Mouse (Mus musculus): Measurements from ENCODE around the gene Havcr2. TPM values are rescaled to one million over a fixed set of nuclear protein-coding genes. Genes with fewer than 3 reads are reported as not detected.
A peak's percentile ranks its signal among the peaks of the same experiment; 100 is the strongest.

Gene Havcr2
- polyA plus RNA-seq, 1 experiment from 2014 or later = 0.07 TPM

GRCm38 (mm10) chr11:46523912-46524311, 69.2 kb downstream of the Havcr2 start, which contains the start of gene Gm12169:
TSS of gene Gm12169 (plus strand) at chr11:46524212.
- no peaks in the 10 kb centered on the region for H3K36me3 ChIP-seq (ENCODE audit: control insufficient read depth, insufficient read depth, low read length)
- H3K9ac ChIP-seq (ENCODE audit: low read length) = no peak within 1 kb of the TSS
- no peak within 1 kb of the TSS for H3K4me2 ChIP-seq (ENCODE audit: low read length)
- WGBS = 84% methylated on average over 2 of the region's 2 CpGs
- ATAC-seq (replicated peaks; ENCODE audit: low FRiP score, low TSS enrichment, low read depth) = no peak
- no peak within 1 kb of the TSS for H3K27ac ChIP-seq (ENCODE audit: low read depth)
- peak; percentile 24 for DNase-seq (ENCODE audit: low spot score)
- no peak within 1 kb of the TSS for H3K4me3 ChIP-seq (ENCODE audit: low read depth, low read length)
- no peaks in the 10 kb centered on the region for H3K4me1 ChIP-seq (replicated peaks; ENCODE audit: control insufficient read depth, insufficient read depth, low read length)
- no peaks in the 10 kb centered on the region for H3K9me3 ChIP-seq (ENCODE audit: control insufficient read depth, low read length)
- H3K27me3 ChIP-seq (replicated peaks; ENCODE audit: control insufficient read depth, insufficient read depth, low read length) = no peaks in the 10 kb centered on the region

- H3K9ac ChIP-seq (ENCODE audit: low read length) = no peak overlapping the region
- no peaks in the 10 kb centered on the region for H3K27me3 ChIP-seq (replicated peaks; ENCODE audit: control insufficient read depth, insufficient read depth, low read length)
- H3K4me1 ChIP-seq (replicated peaks; ENCODE audit: control insufficient read depth, insufficient read depth, low read length) = no peaks in the 10 kb centered on the region
- no peak overlapping the region for H3K4me3 ChIP-seq (ENCODE audit: low read depth, low read length)
- DNase-seq (ENCODE audit: low spot score) (no peak), ATAC-seq (replicated peaks; ENCODE audit: low FRiP score, low TSS enrichment, low read depth) (no peak)
- no peak overlapping the region for H3K4me2 ChIP-seq (ENCODE audit: low read length)
- no peaks in the 10 kb centered on the region for H3K9me3 ChIP-seq (ENCODE audit: control insufficient read depth, low read length)
- no peaks in the 10 kb centered on the region for H3K36me3 ChIP-seq (ENCODE audit: control insufficient read depth, insufficient read depth, low read length)
- H3K27ac ChIP-seq (ENCODE audit: low read depth) = no peak overlapping the region
- 65% methylated on average over 4 of the region's 4 CpGs for WGBS
These were observed 75.4 kb downstream of the Havcr2 start for GRCm38 (mm10) chr11:46530149-46530548.

Other genes starting within 250 kb of the Havcr2 start
- 0.09 and 0.38 TPM in 2 replicates for gene Fndc9, start 219.4 kb upstream of the Havcr2 start, polyA plus RNA-seq (2014; fragmentation: Nextera tagmentation; extraction: Ambion mirVana)
- gene Cyfip2, start 142.1 kb upstream of the Havcr2 start, polyA plus RNA-seq (2014; fragmentation: Nextera tagmentation; extraction: Ambion mirVana) = 13.4 and 15.0 TPM in 2 replicates
- gene Itk, start 65.4 kb upstream of the Havcr2 start, polyA plus RNA-seq (2014; fragmentation: Nextera tagmentation; extraction: Ambion mirVana) = 0.30 and 0.39 TPM in 2 replicates
- not detected in 2 replicates for gene Fam71b, start 58.4 kb upstream of the Havcr2 start, polyA plus RNA-seq (2014; fragmentation: Nextera tagmentation; extraction: Ambion mirVana)
- 64.7 and 66.6 TPM in 2 replicates for gene Med7, start 18.0 kb upstream of the Havcr2 start, polyA plus RNA-seq (2014; fragmentation: Nextera tagmentation; extraction: Ambion mirVana)
- not detected in 2 replicates for gene Gm12169, start 69.3 kb downstream of the Havcr2 start, polyA plus RNA-seq (2014; fragmentation: Nextera tagmentation; extraction: Ambion mirVana)
- not detected in 2 replicates for gene BC053393, start 116.6 kb downstream of the Havcr2 start, polyA plus RNA-seq (2014; fragmentation: Nextera tagmentation; extraction: Ambion mirVana)
- gene Dppa1, start 174.3 kb downstream of the Havcr2 start, polyA plus RNA-seq (2014; fragmentation: Nextera tagmentation; extraction: Ambion mirVana) = not detected in 2 replicates